9 mouse cellular contexts compared by ENCODE assay signal in the genomic region with DNA sequence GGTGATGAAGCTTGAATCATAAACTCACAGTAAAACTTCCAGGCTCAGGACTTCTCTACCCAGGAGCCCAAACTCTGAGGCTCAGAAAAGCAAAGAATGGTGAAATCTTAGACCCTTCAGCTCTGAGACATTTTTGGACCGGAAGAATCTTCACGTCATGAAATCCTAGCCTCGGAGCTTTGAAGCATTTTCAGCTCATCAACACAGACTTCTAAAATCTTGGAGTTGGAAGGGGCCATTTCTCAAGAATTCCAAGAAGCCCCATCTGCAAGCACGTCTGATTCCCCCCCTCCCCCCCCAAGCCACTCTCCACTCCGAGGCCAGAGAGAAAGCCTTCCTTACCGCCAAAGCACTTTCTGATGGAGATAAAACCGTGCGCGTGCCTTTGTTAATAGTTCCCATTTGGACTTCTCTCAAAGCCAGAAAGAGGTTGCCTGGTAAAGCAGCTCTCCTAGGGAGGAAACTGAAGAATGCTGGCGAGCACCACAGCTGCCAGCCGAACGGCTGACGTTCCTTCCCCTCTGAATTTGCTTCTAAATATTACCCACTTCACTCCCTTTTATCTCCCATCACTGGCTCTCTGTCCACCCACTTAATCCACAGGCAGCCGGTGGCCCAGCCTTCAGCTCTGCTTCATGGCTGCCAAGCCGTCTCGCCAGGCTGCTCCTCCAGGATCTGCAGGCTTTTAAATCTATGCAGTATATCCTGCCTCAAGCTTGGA. TPM values are rescaled to one million over a fixed set of nuclear protein-coding genes. Genes with fewer than 3 reads are reported as not detected.
DNase-seq lines count a peak whose midpoint lies in the region; ATAC-seq and TF ChIP-seq lines count a peak whose summit lies in the region.
"Had no signal": no experiment of that assay in that cellular context is flagged by ENCODE, and none has a peak within 500 bp of the region (broad histone marks: within the 10 kb centered on the region; RNA-seq: fewer than 3 reads in every experiment).

No protein-coding gene starts in this region.

- ATAC-seq in intestine, embryonic 14.5 days (replicated peaks; ENCODE audit: low FRiP score, low TSS enrichment, low read depth) = no peak
- no peak for ATAC-seq in intestine, postnatal 0 days
- 0 out of 2 replicates have a peak, but pooled peaks have one; percentile 38 for ATAC-seq in embryonic facial prominence, embryonic 12.5 days (ENCODE audit: insufficient number of reproducible peaks, insufficient read depth, low FRiP score, low TSS enrichment)
- peak; percentile 45; the same call in 1 of the 2 replicates for ATAC-seq in midbrain, embryonic 15.5 days (replicated peaks)

- intact Hi-C loops in heart, postnatal 10 days (cut with DNase I) = no loop called here
- intact Hi-C loops in gastrocnemius, adult 2 months (cut with DNase I) = no loop called here

- no peak overlapping the region for H3K4me2 ChIP-seq in intestine, embryonic 14.5 days (ENCODE audit: low read length)
- no peak overlapping the region for H3K4me2 ChIP-seq in intestine, postnatal 0 days (replicated peaks; ENCODE audit: low read depth)
- H3K4me2 ChIP-seq in embryonic facial prominence, embryonic 12.5 days (replicated peaks) = peak overlapping the region; percentile 31; the same call in 1 of the 2 replicates
- H3K4me2 ChIP-seq in midbrain, embryonic 15.5 days = peak overlapping the region; percentile 30

- H3K4me3 ChIP-seq in intestine, embryonic 14.5 days (ENCODE audit: low read depth, low read length) = no peak overlapping the region
- H3K4me3 ChIP-seq in intestine, postnatal 0 days (ENCODE audit: low read depth, low read length) = no peak overlapping the region
- H3K4me3 ChIP-seq in embryonic facial prominence, embryonic 12.5 days = no peak overlapping the region
- no peak overlapping the region for H3K4me3 ChIP-seq in midbrain, embryonic 15.5 days
- H3K4me3 ChIP-seq in gastrocnemius, adult 2 months = no peak overlapping the region

- H3K27ac ChIP-seq in intestine, embryonic 14.5 days (ENCODE audit: low read depth) = no peak overlapping the region
- no peak overlapping the region for H3K27ac ChIP-seq in intestine, postnatal 0 days (ENCODE audit: low read depth, low read length)
- H3K27ac ChIP-seq in embryonic facial prominence, embryonic 12.5 days = peak overlapping the region; percentile 80
- no peak overlapping the region for H3K27ac ChIP-seq in midbrain, embryonic 15.5 days
- no peak overlapping the region for H3K27ac ChIP-seq in gastrocnemius, adult 2 months

- no peak overlapping the region for H3K9ac ChIP-seq in intestine, embryonic 14.5 days (ENCODE audit: low read length)
- H3K9ac ChIP-seq in intestine, postnatal 0 days (ENCODE audit: low read depth, low read length) = no peak overlapping the region
- no peak overlapping the region for H3K9ac ChIP-seq in embryonic facial prominence, embryonic 12.5 days
- no peak overlapping the region for H3K9ac ChIP-seq in midbrain, embryonic 15.5 days

- no peak for TF ChIP-seq CTCF in intestine, postnatal 0 days (IDR thresholded peaks at IDR 0.05; ENCODE audit: low read depth)
- TF ChIP-seq CTCF in gastrocnemius, adult 2 months (IDR thresholded peaks at IDR 0.05) = no peak

- no peaks in the 10 kb centered on the region for H3K27me3 ChIP-seq in intestine, embryonic 14.5 days (replicated peaks; ENCODE audit: control insufficient read depth, insufficient read depth, low read length)
- no peaks in the 10 kb centered on the region for H3K27me3 ChIP-seq in intestine, postnatal 0 days (replicated peaks; ENCODE audit: control insufficient read depth, insufficient read depth, low read length)
- H3K27me3 ChIP-seq in embryonic facial prominence, embryonic 12.5 days = no peaks in the 10 kb centered on the region
- no peaks in the 10 kb centered on the region for H3K27me3 ChIP-seq in midbrain, embryonic 15.5 days (replicated peaks)

- H3K36me3 ChIP-seq in intestine, embryonic 14.5 days (ENCODE audit: control insufficient read depth, insufficient read depth, low read length) = no peaks in the 10 kb centered on the region
- no peaks in the 10 kb centered on the region for H3K36me3 ChIP-seq in intestine, postnatal 0 days (ENCODE audit: control insufficient read depth, insufficient read depth)
- no peaks in the 10 kb centered on the region for H3K36me3 ChIP-seq in embryonic facial prominence, embryonic 12.5 days
- no peaks in the 10 kb centered on the region for H3K36me3 ChIP-seq in midbrain, embryonic 15.5 days (replicated peaks)

- H3K4me1 ChIP-seq in intestine, embryonic 14.5 days (replicated peaks; ENCODE audit: control insufficient read depth, insufficient read depth, low read length) = peaks cover 4% of the 10 kb centered on the region
- no peaks in the 10 kb centered on the region for H3K4me1 ChIP-seq in intestine, postnatal 0 days (replicated peaks; ENCODE audit: control insufficient read depth, insufficient read depth, low read length)
- peaks cover 12% of the 10 kb centered on the region; the same call in 1 of the 2 replicates for H3K4me1 ChIP-seq in embryonic facial prominence, embryonic 12.5 days
- no peaks in the 10 kb centered on the region for H3K4me1 ChIP-seq in midbrain, embryonic 15.5 days

- peak; percentile 38 for DNase-seq in intestine, embryonic 14.5 days (ENCODE audit: low spot score)
- DNase-seq in heart, postnatal 10 days = peak; percentile 59 to 68
- DNase-seq in spleen, adult 18-20 months = no peak
- DNase-seq in urinary bladder, adult 18-20 months (ENCODE audit: low spot score in 2 of 2) = no peak
- DNase-seq in gastrocnemius, adult 2 months = no peak

- no peaks in the 10 kb centered on the region for H3K9me3 ChIP-seq in intestine, embryonic 14.5 days (ENCODE audit: control insufficient read depth, low read length)
- no peaks in the 10 kb centered on the region for H3K9me3 ChIP-seq in intestine, postnatal 0 days (ENCODE audit: control insufficient read depth)
- H3K9me3 ChIP-seq in embryonic facial prominence, embryonic 12.5 days = no peaks in the 10 kb centered on the region
- no peaks in the 10 kb centered on the region for H3K9me3 ChIP-seq in midbrain, embryonic 15.5 days

- WGBS in intestine, embryonic 14.5 days = 41% methylated on average over 16 of the region's 16 CpGs
- WGBS in intestine, postnatal 0 days = 51% methylated on average over 16 of the region's 16 CpGs
- WGBS in embryonic facial prominence, embryonic 12.5 days = 26% methylated on average over 16 of the region's 16 CpGs
- 22% methylated on average over 16 of the region's 16 CpGs for WGBS in midbrain, embryonic 15.5 days

RNA-seq across cellular contexts. Expression of gene Trabd2b, which starts 9.6 kb away (rescaled TPM):
- 0.52 and 0.72 TPM in 2 replicates for polyA plus RNA-seq in intestine, embryonic 14.5 days (2014; fragmentation: Nextera tagmentation; extraction: Ambion mirVana)
- polyA plus RNA-seq in intestine, postnatal 0 days (2015; fragmentation: Nextera tagmentation; extraction: Ambion mirVana) = 0.20 and 0.27 TPM in 2 replicates
- 1.6 and 1.7 TPM in 2 replicates for polyA plus RNA-seq in embryonic facial prominence, embryonic 12.5 days (2016; fragmentation: Nextera tagmentation; extraction: Ambion mirVana)
- total RNA-seq in heart, postnatal 10 days (2021) = 10 to 100 TPM; 21.1 to 25.6 TPM
- 0.60 and 0.65 TPM in 2 replicates for polyA plus RNA-seq in midbrain, embryonic 15.5 days (2015; fragmentation: Nextera tagmentation; extraction: Ambion mirVana)
- total RNA-seq in gastrocnemius, adult 2 months (2021) = 1 to 10 TPM in 1 of 2 experiments, under 1 TPM in 1; 0.71 to 1.3 TPM
- total RNA-seq: CH12.LX had no signal

Comparison
In these comparisons a context has a peak if more than half of its experiments do, and no peak if none do; other contexts are left out.
1. ATAC-seq: peak in embryonic facial prominence, embryonic 12.5 days (single experiment) and midbrain, embryonic 15.5 days (single experiment); none in intestine, embryonic 14.5 days (single experiment) and intestine, postnatal 0 days (single experiment).
2. DNase-seq: peak in intestine, embryonic 14.5 days (single experiment) and heart, postnatal 10 days (2 of 2); none in spleen, adult 18-20 months (0 of 2), urinary bladder, adult 18-20 months (0 of 2) and gastrocnemius, adult 2 months (single experiment).
3. H3K4me2 ChIP-seq: peak in embryonic facial prominence, embryonic 12.5 days (single experiment) and midbrain, embryonic 15.5 days (single experiment); none in intestine, embryonic 14.5 days (single experiment) and intestine, postnatal 0 days (single experiment).